ENCODE assay signal across 10 mouse cellular contexts in the genomic region with DNA sequence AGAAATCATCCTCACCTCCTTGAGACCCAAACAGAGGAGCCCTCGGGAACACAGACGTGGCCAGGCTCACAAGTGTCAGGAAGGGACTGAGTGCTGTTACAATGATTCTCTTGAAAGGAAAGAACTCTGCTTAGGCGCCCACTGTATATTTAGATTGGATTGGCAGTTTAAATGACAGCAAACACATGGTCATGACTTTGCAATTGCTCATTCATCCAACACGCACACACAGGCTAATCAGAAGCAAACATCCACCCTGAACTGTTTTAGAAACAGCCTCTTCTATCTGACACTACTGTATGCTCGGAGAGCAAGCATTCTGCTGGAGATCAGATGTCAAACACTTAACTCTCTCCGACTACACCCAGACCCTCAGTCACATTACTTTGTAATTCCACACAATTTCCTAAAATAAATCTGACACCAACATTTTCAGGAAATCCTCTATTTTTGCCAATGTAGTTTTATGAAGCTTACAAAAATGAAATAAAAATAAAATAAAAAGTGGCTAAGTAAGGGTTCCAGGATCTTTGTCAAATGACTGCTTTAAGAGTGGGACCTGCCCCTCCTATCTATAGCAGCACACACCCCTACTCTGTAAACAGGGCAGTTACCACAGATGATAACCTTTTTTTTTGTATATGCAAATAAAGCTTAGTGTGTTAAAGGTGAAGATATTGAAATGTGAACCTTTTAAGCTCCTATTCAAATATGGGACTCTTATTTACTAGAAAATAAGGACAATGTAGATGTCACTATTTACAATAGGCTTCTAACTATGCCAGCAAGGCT.
DNase-seq lines count a peak whose midpoint lies in the region; ATAC-seq lines count a peak whose summit lies in the region.
"Had no signal": no experiment of that assay in that cellular context is flagged by ENCODE, and none has a peak within 500 bp of the region (broad histone marks: within the 10 kb centered on the region; RNA-seq: fewer than 3 reads in every experiment).

No protein-coding gene starts in this region.

- H3K4me3 ChIP-seq in kidney, embryonic 14.5 days (ENCODE audit: low read length): no peak overlapping the region
- H3K4me3 ChIP-seq in forebrain, embryonic 14.5 days (ENCODE audit: low read depth, low read length): no peak overlapping the region

- WGBS in kidney, embryonic 14.5 days: 15% methylated on average over 6 of the region's 6 CpGs
- 29% methylated on average over 6 of the region's 6 CpGs for WGBS in forebrain, embryonic 14.5 days

- no peak overlapping the region for H3K4me2 ChIP-seq in kidney, embryonic 14.5 days (replicated peaks; ENCODE audit: low read depth, low read length)
- no peak overlapping the region for H3K4me2 ChIP-seq in forebrain, embryonic 14.5 days (ENCODE audit: low read length)

- H3K9me3 ChIP-seq in kidney, embryonic 14.5 days (ENCODE audit: control insufficient read depth, low read length): no peaks in the 10 kb centered on the region
- no peaks in the 10 kb centered on the region for H3K9me3 ChIP-seq in forebrain, embryonic 14.5 days (replicated peaks; ENCODE audit: control insufficient read depth, low read length)

- H3K4me1 ChIP-seq in kidney, embryonic 14.5 days (ENCODE audit: control insufficient read depth, insufficient read depth, low read length): no peaks in the 10 kb centered on the region
- peaks cover 23% of the 10 kb centered on the region for H3K4me1 ChIP-seq in forebrain, embryonic 14.5 days (ENCODE audit: control insufficient read depth, insufficient read depth, low read length)

- H3K36me3 ChIP-seq in kidney, embryonic 14.5 days (ENCODE audit: control insufficient read depth, insufficient read depth, low read length): no peaks in the 10 kb centered on the region
- H3K36me3 ChIP-seq in forebrain, embryonic 14.5 days (ENCODE audit: control insufficient read depth, insufficient read depth, low read length): no peaks in the 10 kb centered on the region

- H3K9ac ChIP-seq in kidney, embryonic 14.5 days (ENCODE audit: low read depth, low read length): no peak overlapping the region
- no peak overlapping the region for H3K9ac ChIP-seq in forebrain, embryonic 14.5 days (ENCODE audit: low read length)

- DNase-seq in kidney, postnatal 25 days: no peak
- peak; percentile 19 for DNase-seq in c-Kit-positive CD71-negative TER-119-negative erythroid progenitor cells, embryonic 14.5 days (ENCODE audit: low read depth)
- peak; percentile 37 for DNase-seq in forebrain, embryonic 14.5 days (ENCODE audit: low spot score)
- no peak for DNase-seq in cerebellum, adult 18-20 months
- no peak for DNase-seq in gastrocnemius, postnatal 10 days
- DNase-seq: kidney, adult 2 months had no signal

- ATAC-seq in kidney, embryonic 14.5 days (ENCODE audit: low FRiP score, low TSS enrichment): peak; percentile 46; the same call in 1 of the 2 replicates
- peak; percentile 54 for ATAC-seq in forebrain, embryonic 14.5 days
- peak; percentile 96 for ATAC-seq in megakaryocyte-erythroid progenitor cell, adult 5-6 weeks (replicated peaks; ENCODE audit: low FRiP score, low TSS enrichment, poor library complexity, severe bottlenecking)
- ATAC-seq: Patski had no signal

- no peak overlapping the region for H3K27ac ChIP-seq in kidney, embryonic 14.5 days (ENCODE audit: low read depth, low read length)
- no peak overlapping the region for H3K27ac ChIP-seq in forebrain, embryonic 14.5 days (ENCODE audit: low read depth, low read length)
- H3K27ac ChIP-seq: macrophage had no signal

- no peaks in the 10 kb centered on the region for H3K27me3 ChIP-seq in kidney, embryonic 14.5 days (ENCODE audit: control insufficient read depth, insufficient read depth, low read length)
- H3K27me3 ChIP-seq in forebrain, embryonic 14.5 days (replicated peaks; ENCODE audit: control insufficient read depth, insufficient read depth, low read length): no peaks in the 10 kb centered on the region
- H3K27me3 ChIP-seq: Patski had no signal

Comparison
In these comparisons a context has a peak if more than half of its experiments do, and no peak if none do; other contexts are left out.
1. ATAC-seq: peak in every context shown above with its lines; median percentile 96 in megakaryocyte-erythroid progenitor cell, adult 5-6 weeks; 54 in forebrain, embryonic 14.5 days; 46 in kidney, embryonic 14.5 days.
2. DNase-seq: peak in c-Kit-positive CD71-negative TER-119-negative erythroid progenitor cells, embryonic 14.5 days (single experiment) and forebrain, embryonic 14.5 days (single experiment); none in kidney, postnatal 25 days (0 of 2), cerebellum, adult 18-20 months (0 of 2) and gastrocnemius, postnatal 10 days (single experiment).